8 mouse cellular contexts compared by ENCODE assay signal in genomic region chr9:121276745-121277117, GRCm38 (mm10). TPM values are rescaled to one million over a fixed set of nuclear protein-coding genes. Genes with fewer than 3 reads are reported as not detected.
DNase-seq lines count a peak whose midpoint lies in the region; ATAC-seq lines count a peak whose summit lies in the region.

No protein-coding gene starts in this region.

- ATAC-seq in hindbrain, embryonic 11.5 days (ENCODE audit: low FRiP score) = no peak
- ATAC-seq in midbrain, embryonic 12.5 days (ENCODE audit: low FRiP score, low read depth) = no peak
- no peak for ATAC-seq in frontal cortex, adult (ENCODE audit: low TSS enrichment)

- H3K9me3 ChIP-seq in hindbrain, embryonic 11.5 days (ENCODE audit: control insufficient read depth, low read length) = no peaks in the 10 kb centered on the region
- no peaks in the 10 kb centered on the region for H3K9me3 ChIP-seq in midbrain, embryonic 12.5 days

- 16% methylated on average over 15 of the region's 15 CpGs for WGBS in hindbrain, embryonic 11.5 days
- WGBS in midbrain, embryonic 12.5 days = 16% methylated on average over 15 of the region's 15 CpGs

- H3K9ac ChIP-seq in hindbrain, embryonic 11.5 days (ENCODE audit: low read depth, low read length) = peak overlapping the region; percentile 46; the same call in 1 of the 2 replicates
- peak overlapping the region; percentile 69 for H3K9ac ChIP-seq in midbrain, embryonic 12.5 days (replicated peaks)

- H3K4me1 ChIP-seq in hindbrain, embryonic 11.5 days (replicated peaks; ENCODE audit: control insufficient read depth, insufficient read depth, low read length) = no peaks in the 10 kb centered on the region
- peaks cover 14% of the 10 kb centered on the region for H3K4me1 ChIP-seq in midbrain, embryonic 12.5 days

- H3K27ac ChIP-seq in hindbrain, embryonic 11.5 days (ENCODE audit: low read depth, low read length) = no peak overlapping the region
- H3K27ac ChIP-seq in midbrain, embryonic 12.5 days (replicated peaks) = no peak overlapping the region

- DNase-seq in kidney, adult 11 months = peak; percentile 29
- no peak for DNase-seq in kidney, postnatal 36 days
- DNase-seq in R1 (ENCODE audit: low read depth, low spot score) = peak; percentile 10
- no peak for DNase-seq in hindbrain, embryonic 11.5 days (ENCODE audit: low spot score)
- no peak for DNase-seq in gastrocnemius, adult 18-20 months (ENCODE audit: low spot score)
- DNase-seq in left cerebral cortex, adult 8-10 months (ENCODE audit: low spot score in 2 of 2) = no peak

- peak overlapping the region; percentile 69 for H3K4me2 ChIP-seq in hindbrain, embryonic 11.5 days (replicated peaks; ENCODE audit: low read depth, low read length)
- H3K4me2 ChIP-seq in midbrain, embryonic 12.5 days (replicated peaks) = peak overlapping the region; percentile 88

- no peaks in the 10 kb centered on the region for H3K36me3 ChIP-seq in hindbrain, embryonic 11.5 days (ENCODE audit: control insufficient read depth, insufficient read depth, low read length)
- no peaks in the 10 kb centered on the region for H3K36me3 ChIP-seq in midbrain, embryonic 12.5 days

- no peaks in the 10 kb centered on the region for H3K27me3 ChIP-seq in hindbrain, embryonic 11.5 days (ENCODE audit: control insufficient read depth, insufficient read depth, low read length)
- no peaks in the 10 kb centered on the region for H3K27me3 ChIP-seq in midbrain, embryonic 12.5 days

- H3K4me3 ChIP-seq in hindbrain, embryonic 11.5 days (ENCODE audit: low read depth, low read length) = peak overlapping the region; percentile 60
- peak overlapping the region; percentile 73 for H3K4me3 ChIP-seq in midbrain, embryonic 12.5 days

RNA-seq across cellular contexts. Expression of gene Ulk4, which starts 0.3 kb away (rescaled TPM):
- polyA plus RNA-seq in hindbrain, embryonic 11.5 days (2014; fragmentation: Nextera tagmentation; extraction: Ambion mirVana) = 161 and 185 TPM in 2 replicates
- 193 and 218 TPM in 2 replicates for polyA plus RNA-seq in midbrain, embryonic 12.5 days (2016; fragmentation: Nextera tagmentation; extraction: Ambion mirVana)
- under 1 TPM; 0.07 TPM for total RNA-seq in gastrocnemius, adult 18-20 months (2021)
- total RNA-seq in left cerebral cortex, adult 8-10 months (2022) = 10 to 100 TPM in 1 of 4 experiments, 1 to 10 TPM in 3; 7.7 to 10.4 (median 9.2) TPM

RNA-seq across cellular contexts. Expression of gene Trak1, which starts 20.6 kb away (rescaled TPM):
- polyA plus RNA-seq in hindbrain, embryonic 11.5 days (2014; fragmentation: Nextera tagmentation; extraction: Ambion mirVana) = 19.8 and 21.2 TPM in 2 replicates
- polyA plus RNA-seq in midbrain, embryonic 12.5 days (2016; fragmentation: Nextera tagmentation; extraction: Ambion mirVana) = 38.0 and 42.2 TPM in 2 replicates
- total RNA-seq in gastrocnemius, adult 18-20 months (2021) = 100 to 1,000 TPM; 172 to 191 TPM
- total RNA-seq in left cerebral cortex, adult 8-10 months (2022) = 100 to 1,000 TPM; 206 to 233 (median 225) TPM

Comparison
In these comparisons a context has a peak if more than half of its experiments do, and no peak if none do; other contexts are left out.
1. DNase-seq: peak in kidney, adult 11 months (single experiment) and R1 (single experiment); none in kidney, postnatal 36 days (0 of 2), hindbrain, embryonic 11.5 days (single experiment), gastrocnemius, adult 18-20 months (single experiment) and left cerebral cortex, adult 8-10 months (0 of 2).
2. RNA of gene Ulk4, which starts 0.3 kb away (total RNA-seq): 7.7 to 10.4 TPM in left cerebral cortex, adult 8-10 months; 0.07 TPM in gastrocnemius, adult 18-20 months; every median in the first group is over 4 times any median in the second.